Mouse (Mus musculus): ENCODE measurements around the gene Olfr1195. TPM values are rescaled to one million over a fixed set of nuclear protein-coding genes. Genes with fewer than 3 reads are reported as not detected.
"Not testable (repeated sequence)": the region's sequence is repeated elsewhere in the genome, so short reads cannot be mapped to it uniquely, and the experiment has no call there.

Olfr1195 gene
- total RNA-seq (2021), result not detected
- long read RNA-seq, experiment 1, result 0 reads
- long read RNA-seq, experiment 2, result 0 reads

GRCm38 (mm10) chr2:88689087-88689486 is at the start of gene Olfr1195:
Gene Olfr1195, minus strand, starts transcription at chr2:88689187.
- DNase-seq (ENCODE audit: low spot score in 2 of 2), result no peak

GRCm38 (mm10) chr2:88732266-88732665 is 43.3 kb upstream of the Olfr1195 start, which contains the start of gene Olfr1197:
Gene Olfr1197, minus strand, starts transcription at chr2:88732366.
- DNase-seq (ENCODE audit: low spot score in 2 of 2), result no peak

DNA sequence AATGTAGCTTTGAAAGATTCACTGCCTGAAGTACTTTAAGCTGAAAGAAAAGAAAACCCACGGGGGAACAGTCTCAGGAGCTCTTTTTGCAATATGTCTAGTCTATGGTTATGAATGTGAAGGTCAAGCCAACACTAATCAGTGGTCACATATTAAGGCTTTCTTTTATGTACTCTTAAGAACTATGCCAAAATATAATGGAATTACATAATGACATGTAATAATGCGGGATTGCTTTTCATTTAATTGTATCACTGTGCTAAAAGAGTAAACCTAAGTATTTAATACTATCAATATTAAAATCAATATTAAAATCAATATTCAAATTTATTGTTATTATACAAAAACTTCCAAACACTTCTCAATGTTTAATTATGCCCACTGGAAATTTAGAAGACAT is 15.5 kb upstream of the Olfr1195 start, which contains the start of gene Olfr1196:
Gene Olfr1196 (minus strand): TSS at position 101 of the 400 bp plus-strand sequence.
- DNase-seq (ENCODE audit: low spot score in 2 of 2), result no peak

DNA sequence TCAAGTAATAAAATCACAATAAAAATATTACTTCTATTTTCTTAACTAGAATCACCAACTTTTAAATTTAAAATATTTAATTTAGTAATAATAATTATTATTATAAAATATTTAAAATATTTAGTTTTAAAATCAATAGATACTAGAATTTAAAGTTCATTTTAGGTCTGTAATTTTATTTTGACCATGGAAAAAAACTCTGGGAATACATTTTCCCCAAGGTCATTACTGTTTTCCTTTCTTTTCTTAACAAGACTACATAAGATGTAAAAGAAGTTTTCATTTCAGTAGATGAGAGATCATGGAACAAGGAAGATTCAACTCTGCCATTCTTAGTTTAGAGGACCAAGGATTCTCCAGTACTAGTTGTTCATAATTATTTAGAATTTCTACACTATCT is 13.7 kb downstream of the Olfr1195 start, which contains the start of gene Olfr1193:
Gene Olfr1193 (plus strand): TSS at position 301 of the 400 bp plus-strand sequence.
- not testable (repeated sequence) for DNase-seq (ENCODE audit: low spot score in 2 of 2)

DNA sequence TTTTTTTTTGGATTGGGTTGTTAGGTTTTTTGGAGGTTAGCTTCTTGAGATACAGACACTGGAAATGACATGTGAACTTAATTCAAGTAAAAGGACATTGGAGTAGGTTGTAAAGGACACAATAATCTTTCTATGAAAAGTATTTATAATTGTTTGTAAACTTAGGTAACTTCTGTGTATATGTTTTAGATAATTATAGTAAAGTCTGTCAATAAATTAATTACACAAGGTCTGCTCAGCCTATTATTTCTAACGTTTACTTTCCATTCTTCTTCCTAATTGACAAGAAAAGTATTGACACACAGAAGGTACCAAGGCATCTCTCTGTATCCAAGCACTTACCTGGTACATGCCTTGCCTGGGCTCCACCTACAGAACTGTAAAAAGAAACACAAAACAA is 40.8 kb downstream of the Olfr1195 start, which contains the start of gene Olfr1192-ps1:
Gene Olfr1192-ps1 (plus strand): TSS at position 301 of the 400 bp plus-strand sequence.
- DNase-seq (ENCODE audit: low spot score in 2 of 2), result no peak

- DNase-seq (ENCODE audit: low spot score in 2 of 2), result not testable (repeated sequence)
These were observed 48.7 kb downstream of the Olfr1195 start, which contains the start of gene Olfr1191-ps1 for GRCm38 (mm10) chr2:88640242-88640641. Gene Olfr1191-ps1, plus strand, starts transcription at chr2:88640542.

Other genes starting within 250 kb of the Olfr1195 start
- gene Gm13757, start 240.1 kb downstream of the Olfr1195 start, total RNA-seq (2021), result not detected
- gene Olfr1183, start 234.3 kb downstream of the Olfr1195 start, total RNA-seq (2021), result not detected
- gene Olfr1184, start 205.6 kb downstream of the Olfr1195 start, total RNA-seq (2021), result not detected
- gene Olfr1185-ps1, start 195.9 kb downstream of the Olfr1195 start, total RNA-seq (2021), result not detected
- not detected for gene Olfr1186, start 170.6 kb downstream of the Olfr1195 start, total RNA-seq (2021)
- not detected for gene Olfr1188, start 132.3 kb downstream of the Olfr1195 start, total RNA-seq (2021)
- gene Olfr1189, start 102.7 kb downstream of the Olfr1195 start, total RNA-seq (2021), result not detected
- gene Olfr1191-ps1, start 48.6 kb downstream of the Olfr1195 start, total RNA-seq (2021), result not detected
- not detected for gene Olfr1192-ps1, start 40.7 kb downstream of the Olfr1195 start, total RNA-seq (2021)
- gene Olfr1193, start 13.6 kb downstream of the Olfr1195 start, total RNA-seq (2021), result not detected
- gene Olfr1196, start 15.4 kb upstream of the Olfr1195 start, total RNA-seq (2021), result not detected
- not detected for gene Olfr1197, start 43.2 kb upstream of the Olfr1195 start, total RNA-seq (2021)
- gene Olfr1198, start 62.2 kb upstream of the Olfr1195 start, total RNA-seq (2021), result not detected
- gene Olfr1199, start 71.3 kb upstream of the Olfr1195 start, total RNA-seq (2021), result not detected
- not detected for gene Olfr1200, start 81.3 kb upstream of the Olfr1195 start, total RNA-seq (2021)
- not detected for gene Olfr1201, start 103.8 kb upstream of the Olfr1195 start, total RNA-seq (2021)
- not detected for gene Olfr1202, start 125.3 kb upstream of the Olfr1195 start, total RNA-seq (2021)
- gene Olfr1205, start 140.6 kb upstream of the Olfr1195 start, total RNA-seq (2021), result not detected
- not detected for gene Olfr1204, start 160.1 kb upstream of the Olfr1195 start, total RNA-seq (2021)
- not detected for gene Olfr1206, start 174.0 kb upstream of the Olfr1195 start, total RNA-seq (2021)
- not detected for gene Olfr1208, start 213.1 kb upstream of the Olfr1195 start, total RNA-seq (2021)
- gene Olfr1209, start 226.0 kb upstream of the Olfr1195 start, total RNA-seq (2021), result not detected
- not detected for gene Olfr1211, start 248.9 kb upstream of the Olfr1195 start, total RNA-seq (2021)